Mouse (Mus musculus) left cerebral cortex, adult 2 months (tissue): ENCODE data around the gene Dxo. TPM values are rescaled to one million over a fixed set of nuclear protein-coding genes. Genes with fewer than 3 reads are reported as not detected.

Experiments
- DNase-seq, 2 experiments: peaks; one replicate each; pipeline ENCODE4 v3.0.0; 2021 to 2022; ENCODE audit warnings: low spot score in 2 of 2, mixed read lengths in 1 of 2; ENCODE audit errors: extremely low spot score in 1 of 2
- H3K27ac ChIP-seq: fragments of 200-600 bp; 2 replicates; pipeline ENCODE4 v1.8.1; 2022
- H3K4me3 ChIP-seq: fragments of 200-600 bp; 2 replicates; pipeline ENCODE4 v1.8.1; 2022
- CTCF ChIP-seq: fragments of 200-600 bp; IDR thresholded peaks from 2 replicates; pipeline ENCODE4 v1.8.1; 2022; ENCODE audit warnings: antibody characterized with exemption, mild to moderate bottlenecking, moderate library complexity
- intact Hi-C: fragments of 180-260 bp; cut with DNase I; formaldehyde crosslinking; loops from one replicate; pipeline ENCODE4 v1.15.1; 2025
- total RNA-seq, 2 experiments: library from RNA; stranded (reverse); gene quantifications; 2 replicates each; pipeline ENCODE4 v1.2.3; 2021

Gene Dxo
- total RNA-seq, 2 experiments from 2014 or later = 33.6 to 41.4 TPM

DNA sequence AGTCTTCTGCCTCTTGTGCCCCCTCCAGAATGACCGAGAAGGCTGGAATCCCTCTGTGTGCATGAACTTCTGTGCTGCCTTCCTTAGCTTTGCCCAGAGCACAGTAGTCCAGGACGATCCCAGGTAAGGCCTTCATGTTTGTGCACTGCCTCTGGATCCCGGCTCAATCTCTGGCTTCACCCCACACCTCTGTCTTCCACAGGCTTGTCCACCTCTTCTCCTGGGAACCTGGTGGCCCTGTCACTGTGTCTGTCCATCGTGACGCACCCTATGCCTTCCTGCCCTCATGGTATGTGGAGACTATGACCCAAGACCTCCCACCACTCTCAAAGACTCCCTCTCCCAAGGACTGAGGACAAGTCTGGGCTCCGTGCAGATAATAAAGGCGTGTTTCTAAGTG lies 2.0 kb downstream of the Dxo start:
- no peak for DNase-seq
- H3K4me3 ChIP-seq = no peak overlapping the region
- intact Hi-C loops = loop anchor here (5.0 kb wide), 2 partner anchors 144 to 404 kb away; partner anchors contain the start of genes Ddx39b and Lsm2
- H3K27ac ChIP-seq = no peak overlapping the region
- no peak for TF ChIP-seq CTCF

DNA sequence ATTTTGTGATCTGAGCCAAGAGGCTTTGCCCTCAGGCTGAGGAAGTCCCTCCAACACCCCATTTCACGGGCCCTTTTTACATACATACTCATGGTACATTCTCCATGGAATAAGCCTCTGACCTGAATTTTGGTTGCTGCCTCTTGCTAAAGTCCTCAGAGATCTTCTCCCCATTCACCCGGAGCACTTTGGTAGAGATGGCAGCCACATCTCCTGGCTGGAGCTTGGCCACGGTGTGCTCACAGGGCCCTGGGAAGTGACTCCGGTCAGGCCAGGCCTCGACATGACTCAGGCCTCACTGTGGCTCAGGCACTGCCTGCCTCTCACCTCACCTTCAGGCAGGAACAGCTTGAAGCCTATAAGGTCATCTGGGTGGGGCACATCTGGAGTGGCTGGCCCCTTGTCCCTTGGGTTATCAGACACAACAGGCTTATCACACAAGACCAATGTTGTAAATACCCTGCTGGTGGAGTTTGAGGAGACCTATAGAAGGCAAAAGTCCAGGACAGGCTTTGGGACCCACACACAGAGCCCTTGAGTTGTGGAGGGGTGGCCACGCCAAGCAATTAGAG lies 4.0 kb downstream of the Dxo start:
- Histone ChIP-seq H3K27ac (no peak overlapping the region), H3K4me3 (no peak overlapping the region)
- DNase-seq = no peak
- intact Hi-C loops = no loop called here
- no peak for TF ChIP-seq CTCF

DNA sequence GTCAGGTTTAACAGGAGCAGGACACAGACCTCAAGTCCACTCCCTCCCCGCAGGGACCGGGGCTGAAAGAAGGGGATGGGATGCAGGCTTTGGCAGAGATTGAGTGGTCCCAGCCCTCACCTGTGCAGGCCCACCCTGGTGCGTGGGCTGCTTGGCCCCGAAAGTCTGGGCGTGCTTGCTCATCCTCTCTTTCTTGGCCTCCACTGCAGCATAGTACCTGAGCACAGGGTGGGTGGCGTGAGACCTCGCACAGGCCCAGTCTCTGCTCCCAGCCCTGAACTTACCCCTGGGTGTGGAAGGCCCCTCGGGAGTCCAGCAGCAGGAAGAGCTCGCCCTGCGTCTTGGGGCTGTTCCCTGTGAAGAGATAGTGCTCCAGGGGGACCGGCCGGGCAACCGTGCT lies 8.1 kb downstream of the Dxo start:
- DNase-seq = no peak
- no peak for TF ChIP-seq CTCF
- Histone ChIP-seq H3K27ac (no peak overlapping the region), H3K4me3 (no peak overlapping the region)
- intact Hi-C loops = no loop called here

DNA sequence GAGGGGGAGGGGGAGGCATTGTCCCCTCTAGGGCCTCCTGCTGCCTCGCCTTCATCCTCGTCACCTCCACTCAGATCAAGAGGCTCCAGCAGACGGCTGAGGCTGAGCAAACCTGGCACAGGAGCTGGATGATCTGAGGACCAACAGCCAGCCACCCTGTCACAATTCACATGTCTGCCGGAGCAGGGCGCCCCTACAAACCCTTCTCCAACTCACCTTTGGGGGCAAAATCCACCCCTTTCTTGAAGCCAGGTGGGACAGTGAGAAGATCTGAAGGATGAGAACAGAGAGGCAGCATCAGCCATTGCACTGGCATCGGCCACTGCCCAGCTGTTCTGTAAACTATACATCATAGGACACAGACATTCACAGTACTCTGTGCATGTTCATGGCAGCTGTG lies 10.4 kb downstream of the Dxo start:
- DNase-seq = no peak
- no peak overlapping the region for H3K4me3 ChIP-seq
- TF ChIP-seq CTCF = no peak
- intact Hi-C loops = no loop called here
- H3K27ac ChIP-seq = no peak overlapping the region

DNA sequence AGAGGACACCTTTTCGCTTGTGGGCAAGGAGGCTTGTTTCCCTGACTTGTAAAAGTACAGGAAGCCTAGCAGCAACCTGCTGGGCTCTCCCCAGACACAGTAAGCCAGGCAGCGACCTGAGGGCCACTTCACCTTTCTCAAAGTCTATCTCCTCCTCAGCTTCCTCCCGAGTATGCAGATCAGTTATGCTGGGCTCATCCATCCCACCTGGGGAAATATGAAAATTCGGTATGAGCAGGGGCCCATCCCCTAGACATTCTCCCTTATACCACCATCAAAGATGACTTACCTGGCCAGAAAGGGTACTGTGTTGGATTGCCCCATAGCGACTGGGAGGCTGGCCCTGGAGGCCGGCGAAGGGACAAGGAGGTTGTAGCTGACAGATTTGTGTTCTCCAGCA lies 10.8 kb downstream of the Dxo start:
- no peak overlapping the region for H3K27ac ChIP-seq
- intact Hi-C loops = no loop called here
- H3K4me3 ChIP-seq = no peak overlapping the region
- DNase-seq = no peak
- TF ChIP-seq CTCF = no peak

DNA sequence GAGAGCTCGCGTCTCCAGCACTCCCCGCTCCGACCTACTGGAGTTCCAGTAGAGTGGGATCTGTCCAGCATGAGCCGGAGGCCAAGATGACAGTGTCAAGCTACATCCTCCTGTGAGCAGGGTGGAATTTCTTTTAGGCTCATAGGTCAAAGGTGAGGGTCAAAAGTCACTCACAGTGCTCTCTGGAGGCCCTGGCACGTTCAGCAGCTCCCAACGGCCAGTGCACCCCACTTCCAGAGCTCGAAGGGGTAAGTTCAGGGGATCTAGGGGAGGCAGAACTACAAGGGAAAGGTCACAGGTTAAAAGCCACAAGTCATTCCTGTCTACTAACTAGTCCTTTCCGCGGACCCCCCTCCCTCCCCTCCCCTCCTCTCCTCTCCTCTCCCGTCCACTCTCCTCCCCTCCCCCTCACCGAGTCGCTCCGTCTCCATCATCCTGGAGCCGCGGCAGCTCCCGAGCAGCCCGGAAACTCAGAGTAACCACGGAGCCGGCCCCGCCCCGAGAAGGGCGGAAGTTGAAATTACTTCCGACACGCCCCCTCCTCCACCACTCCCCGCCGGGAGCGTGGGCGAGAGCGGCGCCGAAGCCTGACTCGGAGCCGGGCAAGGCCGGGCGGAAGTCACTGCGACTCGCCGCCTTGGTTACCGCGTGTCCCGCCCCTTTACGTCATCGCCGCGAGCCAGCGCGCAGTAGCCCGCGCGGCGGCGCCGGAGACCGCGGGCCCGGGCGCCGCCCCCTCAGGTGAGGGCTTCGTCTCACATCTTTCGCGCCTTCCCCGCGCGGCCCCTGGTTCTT lies 13.1 kb downstream of the Dxo start, which contains the start of the genes Skiv2l and Nelfe:
TSS of gene Skiv2l (minus strand) at position 489 of the 795 bp plus-strand sequence.
TSS of gene Nelfe (plus strand) at position 670 of the 795 bp plus-strand sequence.
- intact Hi-C loops = loop anchor here (1.0 to 5.0 kb wide), 3 partner anchors 14 to 387 kb away; partner anchors contain the start of genes Nfkbil1 and Stk19
- DNase-seq = peak; percentile 98
- peak within 1 kb of the TSS; percentile 81 for H3K4me3 ChIP-seq
- TF ChIP-seq CTCF = no peak; the same call in 1 of the 2 replicates
- H3K27ac ChIP-seq = peak within 1 kb of the TSS; percentile 71

DNA sequence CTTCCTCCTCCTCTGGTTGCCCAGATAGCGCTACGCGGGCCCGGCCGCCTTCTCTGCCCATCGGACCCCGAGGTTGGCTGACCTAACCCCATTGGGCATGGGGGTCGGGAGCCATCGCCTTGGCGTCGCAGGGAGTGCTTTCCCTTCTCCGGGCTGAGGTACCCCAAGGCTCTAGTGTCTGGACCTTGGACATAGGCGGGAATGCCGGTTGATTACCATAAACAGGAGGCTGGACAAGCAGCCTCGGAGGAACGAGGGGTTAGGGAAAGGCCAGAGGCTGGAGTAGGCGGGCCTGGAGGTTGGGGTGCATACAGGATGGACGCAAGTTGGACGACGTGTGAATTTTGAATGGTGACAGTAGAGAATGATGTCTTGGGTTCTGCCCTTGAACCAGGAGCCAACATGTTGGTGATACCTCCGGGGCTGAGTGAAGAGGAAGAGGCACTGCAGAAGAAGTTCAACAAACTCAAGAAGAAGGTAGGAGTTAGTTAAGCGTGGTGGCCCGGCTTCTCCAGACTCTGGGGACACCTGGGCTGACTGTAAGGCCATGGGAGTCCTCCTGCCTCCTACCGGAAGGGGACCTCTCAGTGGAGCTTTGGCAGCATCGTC lies 13.8 kb downstream of the Dxo start:
- no peak for DNase-seq
- Histone ChIP-seq H3K4me3 (peak overlapping the region; percentile 81), H3K27ac (peak overlapping the region; percentile 71)
- intact Hi-C loops = loop anchor here (1.0 to 5.0 kb wide), 3 partner anchors 14 to 387 kb away; partner anchors contain the start of genes Nfkbil1 and Stk19
- no peak for TF ChIP-seq CTCF

DNA sequence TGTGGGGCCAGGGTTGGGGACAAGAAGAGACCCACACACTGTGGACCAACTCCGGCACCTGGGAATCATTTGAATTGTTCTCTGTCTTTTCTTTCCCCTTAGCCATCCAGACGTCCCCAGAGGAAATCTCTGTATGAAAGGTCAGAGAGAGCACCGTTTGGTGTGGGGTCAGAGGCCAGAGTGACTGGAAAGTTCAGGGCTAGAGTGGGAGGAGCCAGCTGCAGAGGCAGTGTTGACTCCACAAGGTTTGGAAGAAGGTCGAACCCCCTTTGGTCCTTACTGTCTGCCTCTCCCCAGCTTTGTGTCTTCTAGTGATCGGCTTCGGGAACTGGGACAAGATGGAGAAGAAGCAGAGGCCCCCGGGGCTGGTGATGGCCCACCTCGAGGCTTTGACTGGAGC lies 16.7 kb downstream of the Dxo start:
- no peak overlapping the region for H3K27ac ChIP-seq
- H3K4me3 ChIP-seq = no peak overlapping the region
- no peak for TF ChIP-seq CTCF
- DNase-seq = no peak
- intact Hi-C loops = loop anchor here (5.0 kb wide), 1 partner anchor 384 kb away; the partner anchor contains the start of gene Nfkbil1

DNA sequence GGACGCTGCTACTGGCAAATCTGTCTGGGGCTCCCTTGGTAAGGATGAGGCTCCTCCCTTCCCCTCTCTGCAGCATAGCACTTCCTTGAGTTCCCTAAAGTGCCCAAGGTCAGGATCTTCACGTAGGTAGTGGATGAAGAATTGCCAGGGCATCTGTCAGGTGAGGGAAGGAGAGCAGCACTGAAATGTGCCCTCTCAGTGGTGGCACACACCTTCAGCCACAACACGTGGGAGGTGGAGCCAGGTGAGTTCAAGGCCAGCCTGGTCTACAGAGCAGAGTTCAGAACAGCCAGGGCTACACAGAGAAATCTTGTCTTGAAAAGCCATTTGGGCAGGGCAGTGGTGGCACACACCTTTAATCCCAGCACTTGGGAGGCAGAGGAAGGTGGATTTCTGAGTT lies 17.9 kb downstream of the Dxo start:
- DNase-seq = no peak
- intact Hi-C loops = loop anchor here (2.0 to 5.0 kb wide), 3 partner anchors 38 to 383 kb away; partner anchors contain the start of genes Lsm2 and Nfkbil1
- TF ChIP-seq CTCF = no peak
- Histone ChIP-seq H3K27ac (no peak overlapping the region), H3K4me3 (no peak overlapping the region)

DNA sequence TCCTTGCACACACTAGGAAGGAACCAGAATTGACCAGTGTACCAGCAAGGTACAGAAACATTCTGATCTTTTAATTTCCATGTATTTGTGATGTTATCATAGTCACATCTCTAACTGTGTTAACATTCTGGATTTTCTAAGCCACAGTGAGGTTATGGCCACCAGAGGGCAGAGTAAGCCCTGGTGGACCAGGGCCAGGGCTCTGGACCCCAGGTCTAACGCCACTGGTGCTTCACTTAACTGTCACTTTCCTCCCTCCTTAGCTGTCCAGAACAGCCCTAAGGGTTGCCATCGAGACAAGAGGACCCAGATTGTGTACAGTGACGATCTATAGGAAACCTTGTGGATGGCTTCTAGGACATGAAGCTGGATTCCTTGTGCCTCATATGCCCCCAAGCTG lies 19.0 kb downstream of the Dxo start:
- no peak overlapping the region for H3K27ac ChIP-seq
- DNase-seq = no peak
- TF ChIP-seq CTCF = peak; percentile 84
- intact Hi-C loops = loop anchor here (2.0 to 5.0 kb wide), 2 partner anchors 37 to 126 kb away; partner anchors contain the start of gene Lsm2
- H3K4me3 ChIP-seq = no peak overlapping the region

DNA sequence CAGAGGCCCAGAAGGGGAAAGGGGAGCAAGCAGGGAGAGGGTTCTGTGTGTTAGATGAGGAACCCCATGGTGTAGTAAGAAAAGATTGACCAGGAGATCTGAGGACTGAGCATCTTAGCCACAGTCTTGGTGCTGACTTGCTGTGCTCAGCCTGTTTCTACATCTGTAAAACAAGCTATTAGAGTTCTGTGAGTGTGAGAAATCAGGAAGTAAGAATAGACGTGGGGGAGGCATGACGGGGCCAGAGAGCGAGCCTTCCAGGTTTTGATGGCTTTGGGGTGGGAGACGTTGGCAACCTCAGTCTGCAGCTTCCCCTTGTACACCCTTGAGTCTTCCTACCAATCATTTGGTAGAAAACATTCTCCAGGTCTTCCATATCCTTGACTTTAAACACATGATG lies 21.9 kb downstream of the Dxo start:
- no peak for DNase-seq
- TF ChIP-seq CTCF = no peak
- Histone ChIP-seq H3K27ac (no peak overlapping the region), H3K4me3 (no peak overlapping the region)
- intact Hi-C loops = loop anchor here (5.0 kb wide), 1 partner anchor 124 kb away; the partner anchor contains the start of gene Lsm2

DNA sequence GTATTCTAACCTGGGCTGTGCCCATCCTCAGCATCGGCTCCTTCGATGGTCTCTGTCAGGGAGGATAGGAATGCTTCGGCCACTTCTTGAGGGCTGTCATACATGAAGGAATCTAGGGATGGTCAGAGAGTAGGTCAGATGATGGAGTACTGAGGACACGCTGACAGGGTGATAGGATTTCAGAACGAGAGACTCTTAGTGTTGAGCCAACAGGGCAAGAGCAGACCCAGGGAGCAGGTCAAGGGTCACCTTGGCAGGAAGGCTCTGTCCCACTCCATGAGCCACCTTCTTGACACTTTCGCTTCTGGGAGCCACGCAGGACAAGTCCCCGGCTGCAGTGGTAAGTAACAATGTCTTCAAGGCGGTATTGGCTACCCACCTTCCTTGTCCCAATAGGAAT lies 23.7 kb downstream of the Dxo start:
- TF ChIP-seq CTCF = no peak

More for the DNA sequence above, 23.7 kb downstream of the Dxo start:
- intact Hi-C loops = no loop called here
- Histone ChIP-seq H3K27ac (no peak overlapping the region), H3K4me3 (no peak overlapping the region)
- DNase-seq = no peak
